Mouse (Mus musculus) left cerebral cortex, adult 2 months (tissue): ENCODE results near the gene Spout1. TPM values are rescaled to one million over a fixed set of nuclear protein-coding genes. Genes with fewer than 3 reads are reported as not detected.

Experiments used
- DNase-seq, 2 experiments: peaks; one replicate each; pipeline ENCODE4 v3.0.0; 2021 to 2022; ENCODE audit warnings: low spot score in 2 of 2, mixed read lengths in 1 of 2; ENCODE audit errors: extremely low spot score in 1 of 2
- H3K27ac ChIP-seq: fragments of 200-600 bp; 2 replicates; pipeline ENCODE4 v1.8.1; 2022
- H3K4me3 ChIP-seq: fragments of 200-600 bp; 2 replicates; pipeline ENCODE4 v1.8.1; 2022
- CTCF ChIP-seq: fragments of 200-600 bp; IDR thresholded peaks from 2 replicates; pipeline ENCODE4 v1.8.1; 2022; ENCODE audit warnings: antibody characterized with exemption, mild to moderate bottlenecking, moderate library complexity
- intact Hi-C: fragments of 180-260 bp; cut with DNase I; formaldehyde crosslinking; loops from one replicate; pipeline ENCODE4 v1.15.1; 2025
- long read RNA-seq, 2 experiments: library from polyadenylated mRNA; stranded (forward); transcript quantifications; one replicate each; pipeline ENCODE4 v2.0.0; 2021; ENCODE audit warnings: borderline mapping rate in 2 of 2
- total RNA-seq, 2 experiments: library from RNA; stranded (reverse); gene quantifications; 2 replicates each; pipeline ENCODE4 v1.2.3; 2021

The Spout1 gene
- total RNA-seq = 10 to 100 TPM; 36.6 to 38.4 TPM
- long read RNA-seq, experiment 1, transcript Spout1-207 (11 exons, 2,010 nt) = minor isoform, 11 of 56 reads
- long read RNA-seq, experiment 1, transcript Spout1-201 (12 exons, 1,805 nt) = major isoform, 19 of 56 reads
- long read RNA-seq, experiment 1, partial matches to known transcripts = 8 of 56 reads
- long read RNA-seq, experiment 1, other reads (novel, unspliced or antisense) = 17 of 56 reads
- long read RNA-seq, experiment 2, transcript Spout1-201 (12 exons, 1,805 nt) = major isoform, 11 of 44 reads
- long read RNA-seq, experiment 2, transcript Spout1-207 (11 exons, 2,010 nt) = minor isoform, 5 of 44 reads
- long read RNA-seq, experiment 2, partial matches to known transcripts = 11 of 44 reads
- long read RNA-seq, experiment 2, other reads (novel, unspliced or antisense) = 14 of 44 reads

- intact Hi-C loops = loop anchor here (1.0 to 2.0 kb wide), 3 partner anchors 27 to 93 kb away; partner anchors contain the start of genes Kyat1 and Lrrc8a
- peak within 1 kb of the TSS; percentile 59 for H3K4me3 ChIP-seq
- peak within 1 kb of the TSS; percentile 70 for H3K27ac ChIP-seq
- TF ChIP-seq CTCF = no peak
- DNase-seq = peak; percentile 93 to 97
Observed at GRCm38 (mm10) chr2:30177700-30178675, at the start of gene Spout1. Gene Spout1, minus strand, starts transcription at chr2:30178459.

GRCm38 (mm10) chr2:30216293-30216692, 38.0 kb upstream of the Spout1 start:
- TF ChIP-seq CTCF = no peak
- intact Hi-C loops = no loop called here
- Histone ChIP-seq H3K4me3 (no peak overlapping the region), H3K27ac (no peak overlapping the region)
- no peak for DNase-seq

- TF ChIP-seq CTCF = no peak
- intact Hi-C loops = no loop called here
- H3K27ac ChIP-seq = no peak overlapping the region
- DNase-seq = no peak
- no peak overlapping the region for H3K4me3 ChIP-seq
Observed at GRCm38 (mm10) chr2:30215493-30215892, 37.2 kb upstream of the Spout1 start.

- H3K4me3 ChIP-seq = no peak overlapping the region
- H3K27ac ChIP-seq = no peak overlapping the region
- intact Hi-C loops = no loop called here
- no peak for DNase-seq
- no peak for TF ChIP-seq CTCF
Observed at GRCm38 (mm10) chr2:30214745-30215144, 36.5 kb upstream of the Spout1 start.

GRCm38 (mm10) chr2:30212951-30213350, 34.7 kb upstream of the Spout1 start:
- intact Hi-C loops = no loop called here
- no peak for TF ChIP-seq CTCF
- no peak for DNase-seq
- H3K4me3 ChIP-seq = no peak overlapping the region
- no peak overlapping the region for H3K27ac ChIP-seq

GRCm38 (mm10) chr2:30212169-30212545, 33.9 kb upstream of the Spout1 start:
- H3K4me3 ChIP-seq = no peak overlapping the region
- DNase-seq = no peak
- no peak overlapping the region for H3K27ac ChIP-seq
- intact Hi-C loops = no loop called here
- TF ChIP-seq CTCF = no peak

GRCm38 (mm10) chr2:30211408-30212168, 33.3 kb upstream of the Spout1 start:
- no peak overlapping the region for H3K27ac ChIP-seq
- no peak for TF ChIP-seq CTCF
- H3K4me3 ChIP-seq = no peak overlapping the region
- intact Hi-C loops = no loop called here
- DNase-seq = no peak

GRCm38 (mm10) chr2:30207886-30208285, 29.6 kb upstream of the Spout1 start:
- TF ChIP-seq CTCF = no peak
- no peak for DNase-seq
- intact Hi-C loops = no loop called here
- no peak overlapping the region for H3K4me3 ChIP-seq
- H3K27ac ChIP-seq = no peak overlapping the region

GRCm38 (mm10) chr2:30207401-30207800, 29.1 kb upstream of the Spout1 start:
- no peak overlapping the region for H3K27ac ChIP-seq
- no peak overlapping the region for H3K4me3 ChIP-seq
- intact Hi-C loops = no loop called here
- DNase-seq = no peak
- no peak for TF ChIP-seq CTCF

- peak; percentile 88 to 90 for DNase-seq
- Histone ChIP-seq H3K4me3 (peak within 1 kb of the TSS; percentile 78), H3K27ac (peak within 1 kb of the TSS; percentile 55)
- TF ChIP-seq CTCF = no peak
- intact Hi-C loops = loop anchor here (1.0 to 2.0 kb wide), 3 partner anchors 27 to 65 kb away; partner anchors contain the start of genes Lrrc8a and Spout1
Observed at GRCm38 (mm10) chr2:30205629-30206357, 27.5 kb upstream of the Spout1 start, which contains the start of gene Kyat1. Gene Kyat1, minus strand, starts transcription at chr2:30205847.
